Mouse (Mus musculus) c-Kit-positive CD71-positive TER-119-negative erythroid progenitor cells, embryonic 14.5 days (primary cell): ENCODE results near the gene Olfr109.

ENCODE experiments used
- DNase-seq: peaks from one replicate; pipeline ENCODE4 v3.0.0-alpha.2; 2013; ENCODE audit warnings: low read depth

The Olfr109 gene

DNA sequence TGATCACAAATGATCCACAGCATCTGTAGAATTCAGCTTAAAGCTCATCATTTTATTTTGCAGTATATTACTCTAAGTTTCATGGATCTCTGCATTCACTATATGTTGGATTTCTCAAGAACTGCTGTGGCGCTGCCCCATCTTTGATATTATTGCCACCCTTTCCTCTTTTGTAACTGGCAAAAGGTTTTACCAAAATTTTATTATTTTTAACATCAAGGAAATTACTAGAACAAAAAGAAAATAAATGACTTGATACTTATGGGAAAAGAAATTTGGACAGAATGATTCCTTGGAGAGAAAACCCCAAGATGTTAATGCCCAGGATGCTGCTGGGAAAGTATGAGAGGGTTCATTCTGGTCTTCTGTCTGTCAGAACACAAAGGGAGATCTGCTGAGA, at the start of gene Olfr109:
Gene Olfr109, plus strand, starts transcription at position 301 of the 400 bp plus-strand sequence.
- DNase-seq: no peak

DNA sequence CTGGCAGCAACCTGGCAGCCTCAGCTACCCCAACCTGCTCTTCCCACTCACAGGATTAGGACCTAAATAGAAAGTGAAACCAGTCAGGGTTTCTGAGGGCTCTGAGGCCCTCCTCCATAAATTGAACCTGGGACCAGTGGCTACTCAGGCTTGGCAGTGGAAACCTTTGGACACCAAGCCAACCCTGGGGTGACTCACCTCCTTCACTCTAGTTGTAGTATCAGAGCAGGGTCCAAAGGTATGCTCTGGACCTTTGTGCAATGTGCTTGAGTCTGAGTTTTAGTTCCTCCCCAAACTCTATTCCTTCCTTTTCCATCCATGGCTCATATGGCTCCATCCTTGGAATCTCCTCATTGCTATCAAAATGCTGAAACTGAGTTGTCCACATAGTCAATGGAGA, 45.3 kb upstream of the Olfr109 start:
- DNase-seq: no peak

DNA sequence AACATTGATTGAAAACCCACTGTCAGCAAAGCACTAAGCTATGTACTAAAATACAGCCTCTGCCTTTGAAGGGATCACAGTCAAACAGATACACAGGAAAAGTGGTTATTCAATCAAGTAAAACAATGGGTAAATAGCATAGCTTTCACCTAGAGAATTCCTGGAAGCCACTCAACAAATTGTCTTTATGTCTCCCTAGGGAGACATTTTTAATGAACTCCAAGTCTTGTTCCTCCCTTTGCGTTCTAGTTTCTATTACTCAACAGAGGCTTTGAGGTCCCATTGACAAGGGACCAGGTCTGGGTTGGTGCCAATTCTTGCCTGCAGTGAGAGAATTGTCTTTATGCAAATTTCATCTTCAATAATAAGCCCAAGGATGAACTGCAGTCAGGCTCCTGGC, 13.5 kb upstream of the Olfr109 start, which contains the start of gene Olfr108:
Gene Olfr108, plus strand, starts transcription at position 301 of the 400 bp plus-strand sequence.
- DNase-seq: no peak

DNA sequence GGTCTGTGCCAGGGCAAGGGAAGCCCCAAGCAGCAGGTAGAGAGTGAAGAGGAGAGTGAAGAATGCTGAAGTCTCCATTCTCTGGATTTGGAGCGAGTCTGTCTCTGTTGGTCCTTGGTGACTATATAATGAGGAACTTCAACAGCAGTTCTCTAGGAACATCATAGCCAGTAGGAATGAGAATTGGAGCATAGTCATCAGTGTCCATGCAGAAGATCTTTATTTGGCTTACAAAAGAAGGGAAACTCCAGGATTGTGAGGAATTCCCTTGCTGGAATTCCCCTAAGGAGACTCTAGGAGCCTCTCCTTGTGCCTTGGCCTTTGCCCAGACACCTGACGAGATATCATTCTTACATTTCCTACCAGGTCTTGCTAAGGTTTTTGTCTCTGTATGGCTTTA, 24.7 kb downstream of the Olfr109 start, which contains the start of gene H2-M2:
Gene H2-M2, minus strand, starts transcription at position 101 of the 400 bp plus-strand sequence.
- no peak for DNase-seq

DNA sequence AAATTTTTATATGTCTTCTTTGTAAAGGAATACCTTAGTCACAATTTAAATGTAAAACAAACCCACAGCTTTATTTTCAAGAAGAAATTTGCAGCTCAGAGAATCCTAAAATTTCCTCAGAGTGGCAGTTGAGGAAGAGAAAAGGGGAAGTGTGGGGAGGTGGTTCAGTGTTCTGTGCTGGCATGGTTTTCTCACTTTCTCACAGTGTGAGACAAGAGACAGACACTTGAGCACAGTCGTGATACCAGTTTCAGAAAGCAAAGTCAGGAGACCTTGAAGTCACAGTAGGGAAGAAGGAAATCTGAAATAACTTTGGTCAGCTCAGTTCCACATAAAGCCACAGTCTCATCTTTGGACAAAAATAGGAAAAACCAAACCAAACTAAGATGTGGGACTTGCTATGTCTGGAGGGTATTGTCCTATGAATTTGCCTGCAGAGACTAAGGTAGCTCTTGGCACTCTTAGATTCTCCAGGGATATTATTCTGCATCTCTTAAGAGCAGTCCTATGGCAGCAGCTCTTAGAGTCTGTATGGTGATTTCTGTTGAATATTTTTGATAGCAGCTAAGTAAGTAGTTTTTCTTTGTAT, 33.3 kb downstream of the Olfr109 start, which contains the start of gene Olfr110:
Gene Olfr110, plus strand, starts transcription at position 539 of the 589 bp plus-strand sequence.
- no peak for DNase-seq

DNA sequence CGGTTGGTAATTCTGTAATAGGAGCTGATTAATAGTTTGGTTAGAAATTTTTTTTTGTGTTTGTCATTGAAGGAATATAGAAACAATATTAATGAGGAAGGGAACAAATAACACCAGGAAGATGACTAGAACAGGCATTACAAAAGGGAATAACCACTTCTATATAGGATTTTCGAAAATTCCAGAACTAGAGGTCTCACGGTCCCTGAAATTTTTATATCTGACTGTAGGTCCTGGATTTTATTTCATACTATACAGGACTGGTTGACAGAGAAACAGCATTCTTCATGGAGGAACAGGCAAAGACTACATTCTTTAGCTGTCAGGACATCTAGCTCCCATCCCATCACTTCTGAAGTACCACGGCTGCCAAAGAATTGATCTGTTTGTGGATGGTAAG, 49.0 kb downstream of the Olfr109 start, which contains the start of gene Olfr111:
Gene Olfr111, plus strand, starts transcription at position 301 of the 400 bp plus-strand sequence.
- DNase-seq: no peak
